Mouse (Mus musculus): ENCODE measurements around the gene Zdhhc1.

- TF ChIP-seq ZNF384 (IDR thresholded peaks at IDR 0.05; ENCODE audit: low read depth, low read length) (no peak), MAFK (IDR thresholded peaks at IDR 0.05; ENCODE audit: insufficient read depth, low read depth, low read length) (no peak), CHD2 (IDR thresholded peaks at IDR 0.05; ENCODE audit: low read depth, low read length) (no peak), HCFC1 (IDR thresholded peaks at IDR 0.05; ENCODE audit: borderline replicate concordance, insufficient read depth, low read length) (no peak), ZC3H11A (IDR thresholded peaks at IDR 0.05; ENCODE audit: borderline replicate concordance, low read depth, low read length) (no peak)
Observed at GRCm38 (mm10) chr8:105543703-105544102, 47.0 kb upstream of the Zdhhc1 start.

Data from ES-E14 (cell line).